Mouse (Mus musculus) megakaryocyte, embryonic 14.5 days (primary cell): ENCODE data around the gene Ntng1. TPM values are rescaled to one million over a fixed set of nuclear protein-coding genes. Genes with fewer than 3 reads are reported as not detected.

Experiments used
- H3K27me3 ChIP-seq: replicated peaks from 2 replicates; pipeline ENCODE3; 2012; ENCODE audit warnings: inconsistent platforms
- H3K36me3 ChIP-seq: replicated peaks from 2 replicates; pipeline ENCODE3; 2012; ENCODE audit warnings: low read length, inconsistent platforms, mixed read lengths
- H3K4me1 ChIP-seq: 2 replicates; pipeline ENCODE4 v1.6.1; 2012; ENCODE audit warnings: inconsistent platforms
- H3K4me3 ChIP-seq: replicated peaks from 2 replicates; pipeline ENCODE3; 2012; ENCODE audit warnings: moderate library complexity, mild to moderate bottlenecking, inconsistent platforms
- H3K9me3 ChIP-seq: 2 replicates; pipeline ENCODE4 v1.6.1; 2012; ENCODE audit warnings: inconsistent platforms
- FLI1 ChIP-seq: IDR thresholded peaks from 2 replicates; pipeline ENCODE4 v1.6.1; 2012; ENCODE audit warnings: low read length, inconsistent platforms, mixed read lengths
- GATA1 ChIP-seq: IDR thresholded peaks from 3 replicates; pipeline ENCODE4 v1.6.1; 2012; ENCODE audit warnings: mixed read lengths, low read length, inconsistent platforms, borderline replicate concordance
- polyA plus RNA-seq: library from polyadenylated mRNA; stranded (reverse); fragments of >175 nt; gene quantifications from 2 replicates; pipeline ENCODE4 v1.2.3, GENCODE M21; 2012; ENCODE audit warnings: low replicate concordance; ENCODE audit not compliant: insufficient read depth

Ntng1 gene
- polyA plus RNA-seq, 1 experiment, result not detected

DNA sequence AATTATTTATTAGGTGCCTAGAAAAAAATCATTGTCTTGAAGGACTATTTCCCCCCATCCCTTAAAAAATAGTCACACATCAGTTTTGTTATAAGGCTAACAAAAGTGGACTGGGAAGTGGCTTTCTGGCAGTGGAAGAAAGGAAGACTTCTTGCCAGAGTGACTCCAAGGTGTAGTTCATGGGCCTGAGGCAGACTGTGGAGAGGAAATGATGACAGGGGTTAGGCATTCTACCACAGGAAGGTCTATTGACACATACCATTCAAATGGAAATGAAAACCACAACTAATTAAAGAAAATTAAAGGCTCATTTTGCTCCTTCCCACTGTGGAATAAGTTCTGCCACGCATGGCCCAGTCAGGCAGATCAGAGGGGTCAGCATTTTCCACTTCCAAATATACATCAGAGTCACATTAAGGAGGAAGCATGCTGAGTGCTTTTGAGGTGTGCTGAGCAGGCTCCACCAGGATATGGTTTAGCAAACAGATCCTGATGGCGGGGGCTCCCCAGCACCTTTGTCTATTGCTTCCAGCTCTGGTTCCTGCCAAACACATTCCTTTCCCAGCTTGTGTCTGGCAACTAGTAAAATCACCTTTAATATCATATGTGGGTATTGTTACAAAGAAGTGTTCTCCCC lies 403.2 kb downstream of the Ntng1 start:
- Histone ChIP-seq H3K36me3 (no peaks in the 10 kb centered on the region), H3K4me1 (no peaks in the 10 kb centered on the region), H3K9me3 (peaks cover 8% of the 10 kb centered on the region; the same call in 1 of the 2 replicates), H3K27me3 (no peaks in the 10 kb centered on the region), H3K4me3 (no peak overlapping the region)
- TF ChIP-seq FLI1 (no peak), GATA1 (no peak)

- Histone ChIP-seq H3K4me3 (no peak overlapping the region), H3K36me3 (no peaks in the 10 kb centered on the region), H3K9me3 (peaks cover 8% of the 10 kb centered on the region; the same call in 1 of the 2 replicates), H3K4me1 (no peaks in the 10 kb centered on the region), H3K27me3 (no peaks in the 10 kb centered on the region)
- TF ChIP-seq GATA1 (no peak), FLI1 (no peak)
These were observed 411.3 kb downstream of the Ntng1 start for GRCm38 (mm10) chr3:109732327-109733182.

GRCm38 (mm10) chr3:109731592-109732230 lies 412.1 kb downstream of the Ntng1 start:
- peaks cover 8% of the 10 kb centered on the region; the same call in 1 of the 2 replicates for H3K9me3 ChIP-seq

More at GRCm38 (mm10) chr3:109731592-109732230, 412.1 kb downstream of the Ntng1 start:
- Histone ChIP-seq H3K4me1 (0 out of 2 replicates have a peak, but pooled peaks cover 3% of the 10 kb centered on the region), H3K27me3 (no peaks in the 10 kb centered on the region), H3K36me3 (no peaks in the 10 kb centered on the region), H3K4me3 (no peak overlapping the region)
- no peak for TF ChIP-seq GATA1

Other genes starting within 250 kb of the Ntng1 start
- 8.2 and 9.5 TPM in 2 replicates for gene Prmt6, start 107.0 kb upstream of the Ntng1 start, polyA plus RNA-seq